ENCODE assay signal across 8 mouse cellular contexts in the genomic region with DNA sequence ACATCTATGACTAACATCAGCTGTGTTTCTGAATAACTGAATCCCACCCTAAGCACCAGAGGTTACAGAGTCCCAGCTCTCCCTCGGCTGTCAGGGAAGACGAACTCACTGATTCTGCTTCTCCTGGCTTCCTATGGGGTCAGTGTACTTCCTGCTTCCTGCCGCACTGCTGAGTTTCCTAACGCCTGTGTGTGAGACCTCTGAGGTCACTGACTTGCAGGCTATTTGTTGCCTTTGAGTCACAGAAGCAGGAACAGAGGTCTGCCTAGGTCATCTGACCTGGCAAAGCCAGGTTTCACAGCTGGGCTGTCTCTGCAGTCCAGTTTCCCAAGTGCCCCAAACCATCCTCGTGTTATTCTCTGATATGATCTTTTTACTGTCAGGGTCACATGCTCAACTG. TPM values are rescaled to one million over a fixed set of nuclear protein-coding genes. Genes with fewer than 3 reads are reported as not detected.
DNase-seq lines count a peak whose midpoint lies in the region; ATAC-seq and TF ChIP-seq lines count a peak whose summit lies in the region.

No protein-coding gene starts in this region.

- TF ChIP-seq CTCF in thymus, adult 2 months (IDR thresholded peaks at IDR 0.05; ENCODE audit: borderline replicate concordance, control insufficient read depth, extremely low read depth, insufficient read depth, low read length, poor library complexity): no peak

- 9% methylated on average over 5 of the region's 5 CpGs for WGBS in liver, embryonic 13.5 days (ENCODE audit: insufficient replicate concordance)
- 11% methylated on average over 5 of the region's 5 CpGs for WGBS in thymus, adult 2 months

- intact Hi-C loops in heart, postnatal 10 days (cut with DNase I): no loop called here

- no peaks in the 10 kb centered on the region for H3K27me3 ChIP-seq in liver, embryonic 13.5 days
- no peaks in the 10 kb centered on the region for H3K27me3 ChIP-seq in thymus, adult 2 months (ENCODE audit: control insufficient read depth, insufficient read depth, low read length)

- no peaks in the 10 kb centered on the region for H3K36me3 ChIP-seq in liver, embryonic 13.5 days
- H3K36me3 ChIP-seq in thymus, adult 2 months (ENCODE audit: control insufficient read depth, insufficient read depth, low read length): no peaks in the 10 kb centered on the region

- no peak for TF ChIP-seq POLR2A in thymus, adult 2 months (IDR thresholded peaks at IDR 0.05; ENCODE audit: control insufficient read depth, extremely low read depth, insufficient read depth, low read length, poor library complexity)

- ATAC-seq in liver, embryonic 13.5 days (ENCODE audit: low read depth): peak; percentile 50

- H3K4me3 ChIP-seq in liver, embryonic 13.5 days (replicated peaks): no peak overlapping the region
- H3K4me3 ChIP-seq in thymus, adult 2 months (ENCODE audit: control insufficient read depth, insufficient read depth, low read length): no peak overlapping the region

- no peak overlapping the region for H3K9ac ChIP-seq in liver, embryonic 13.5 days

- no peak overlapping the region; the same call in 1 of the 2 replicates for H3K4me2 ChIP-seq in liver, embryonic 13.5 days

- no peaks in the 10 kb centered on the region for H3K9me3 ChIP-seq in liver, embryonic 13.5 days (replicated peaks)

- H3K27ac ChIP-seq in liver, embryonic 13.5 days: peak overlapping the region; percentile 15
- no peak overlapping the region for H3K27ac ChIP-seq in thymus, adult 2 months (ENCODE audit: control insufficient read depth, insufficient read depth, low read length)

- peaks cover 52% of the 10 kb centered on the region for H3K4me1 ChIP-seq in liver, embryonic 13.5 days (replicated peaks)
- peaks cover 30% of the 10 kb centered on the region for H3K4me1 ChIP-seq in thymus, adult 2 months (replicated peaks; ENCODE audit: control insufficient read depth, insufficient read depth, low read length)

- DNase-seq in embryo, embryonic 10 days (ENCODE audit: low spot score): peak; percentile 61
- no peak for DNase-seq in embryo, embryonic 9.5 days (ENCODE audit: extremely low spot score)
- peak; percentile 64 to 69 for DNase-seq in heart, postnatal 10 days
- no peak for DNase-seq in liver, embryonic 13.5 days
- peak; percentile 78 for DNase-seq in skeletal muscle tissue, adult 2 months (ENCODE audit: low read depth, low spot score)
- DNase-seq in layer of hippocampus, adult 18-20 months (ENCODE audit: low spot score in 2 of 2): no peak
- no peak for DNase-seq in right cerebral cortex, postnatal 14 days
- no peak for DNase-seq in thymus, adult 2 months

RNA-seq across cellular contexts. Expression of gene B4galt5, which starts 30.0 kb away (rescaled TPM):
- 10 to 100 TPM; 21.2 to 23.5 TPM for total RNA-seq in heart, postnatal 10 days (2021)
- polyA plus RNA-seq in liver, embryonic 13.5 days (2015; fragmentation: Nextera tagmentation; extraction: Ambion mirVana): 2.9 and 3.2 TPM in 2 replicates
- 10 to 100 TPM; 43.7 to 44.5 TPM for total RNA-seq in layer of hippocampus, adult 18-20 months (2021)
- 10.9 and 14.2 TPM in 2 replicates for polyA plus RNA-seq in thymus, adult 2 months (2012; rRNA removed)

Comparison
In these comparisons a context has a peak if more than half of its experiments do, and no peak if none do; other contexts are left out.
1. DNase-seq: peak in embryo, embryonic 10 days (single experiment), heart, postnatal 10 days (2 of 2) and skeletal muscle tissue, adult 2 months (single experiment); none in embryo, embryonic 9.5 days (single experiment), liver, embryonic 13.5 days (single experiment), layer of hippocampus, adult 18-20 months (0 of 2), right cerebral cortex, postnatal 14 days (single experiment) and thymus, adult 2 months (single experiment).